Mouse (Mus musculus) T-cell, adult 66 days (primary cell): ENCODE measurements around the gene Pusl1. TPM values are rescaled to one million over a fixed set of nuclear protein-coding genes. Genes with fewer than 3 reads are reported as not detected.

Experiments used
- total RNA-seq, 2 experiments: library from RNA; stranded (reverse); gene quantifications; 3 replicates in 1 of 2; 4 replicates in 1 of 2; pipeline ENCODE4 v1.2.4; 2023

The Pusl1 gene
- 10 to 100 TPM; 35.4 to 47.7 TPM for total RNA-seq

GRCm38 (mm10) chr4:155891551-155892001, at the start of gene Pusl1, which contains the start of gene Acap3:
TSS of gene Pusl1 (minus strand) at chr4:155891781.
TSS of gene Acap3 (plus strand) at chr4:155891822.

DNA sequence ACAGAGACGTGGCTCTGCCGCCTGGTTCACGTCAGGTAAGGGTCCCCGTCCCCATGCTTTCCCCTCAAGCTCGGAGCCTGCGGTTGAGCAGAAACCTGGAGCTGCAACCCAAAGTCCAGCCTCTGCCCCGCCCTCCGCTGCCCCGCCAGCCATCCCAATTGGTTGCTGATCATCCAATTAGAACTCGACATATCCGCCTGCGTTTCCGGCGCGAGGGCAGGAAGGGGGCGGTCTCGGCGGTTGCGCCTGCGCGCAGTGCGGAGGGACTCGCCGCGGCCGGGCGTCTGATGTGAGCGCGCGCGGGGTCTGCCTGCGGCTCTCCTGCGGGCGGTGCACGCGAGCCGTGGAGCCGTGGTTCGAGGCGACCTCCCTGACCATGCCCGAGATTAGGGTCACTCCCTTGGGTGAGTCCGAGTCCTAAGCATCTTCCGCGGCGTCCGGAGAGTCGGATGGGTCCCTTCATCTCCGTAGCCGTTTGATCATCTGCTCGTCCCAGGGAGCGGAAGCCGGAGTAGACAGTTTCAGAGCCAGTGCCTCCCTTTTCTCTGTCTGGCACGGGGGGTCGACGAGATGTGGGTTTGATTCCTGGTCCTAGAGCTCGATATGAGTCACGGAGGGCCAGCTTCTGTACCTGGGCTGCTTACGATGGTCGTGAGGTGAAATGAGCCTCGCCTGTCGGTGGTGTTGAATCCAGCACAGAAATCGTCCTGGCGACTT, 22.1 kb downstream of the Pusl1 start, which contains the start of the genes Cptp and Ints11:
Cptp (minus strand) TSS at position 124 of the 717 bp plus-strand sequence.
Ints11 (plus strand) TSS at position 230 of the 717 bp plus-strand sequence.

DNA sequence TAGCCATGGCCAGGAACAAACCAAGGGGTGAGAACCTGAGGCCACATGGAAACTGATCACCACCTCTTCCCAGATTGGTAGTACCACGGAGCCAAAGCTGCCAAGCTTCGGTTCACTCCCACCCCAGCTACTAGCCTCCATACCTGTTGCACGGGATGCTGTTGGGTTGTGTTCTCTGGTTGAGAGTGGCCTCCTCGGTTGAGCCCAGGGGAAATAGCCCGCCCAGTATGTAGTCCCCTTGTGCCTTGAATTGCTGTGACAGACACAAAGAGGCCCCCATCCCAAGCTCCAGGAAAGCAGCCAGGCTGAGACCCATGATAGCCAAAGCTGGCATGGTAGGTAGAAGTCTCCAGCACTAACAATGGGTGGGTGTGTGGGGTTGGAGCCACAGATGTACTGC, 28.6 kb downstream of the Pusl1 start, which contains the start of gene Tas1r3:
Tas1r3 (minus strand) TSS at position 362 of the 400 bp plus-strand sequence.

GRCm38 (mm10) chr4:155846871-155847578, 44.6 kb downstream of the Pusl1 start, which contains the start of gene Dvl1:
TSS of gene Dvl1 (plus strand) at chr4:155847402.

GRCm38 (mm10) chr4:155839483-155839910, 52.1 kb downstream of the Pusl1 start, which contains the start of gene Mxra8:
TSS of gene Mxra8 (plus strand) at chr4:155839680.

Other genes starting within 250 kb of the Pusl1 start
- gene Gm10563, start 246.4 kb downstream of the Pusl1 start, total RNA-seq: not detected
- gene Mmp23, start 238.4 kb downstream of the Pusl1 start, total RNA-seq: under 1 TPM in 1 of 2 experiments, not detected in 1; 0.52 TPM
- gene Mib2, start 222.6 kb downstream of the Pusl1 start, total RNA-seq: 10 to 100 TPM; 42.4 to 53.7 TPM
- 1 to 10 TPM; 8.1 to 9.0 TPM for gene Fndc10, start 197.4 kb downstream of the Pusl1 start, total RNA-seq
- gene Ssu72, start 187.0 kb downstream of the Pusl1 start, total RNA-seq: 10 to 100 TPM; 85.5 to 85.9 TPM
- 1 to 10 TPM; 1.1 to 1.4 TPM for gene Tmem240, start 157.0 kb downstream of the Pusl1 start, total RNA-seq
- gene Atad3a, start 130.7 kb downstream of the Pusl1 start, total RNA-seq: 10 to 100 TPM; 54.6 to 56.0 TPM
- gene Vwa1, start 117.1 kb downstream of the Pusl1 start, total RNA-seq: not detected
- gene Tmem88b, start 105.9 kb downstream of the Pusl1 start, total RNA-seq: not detected
- gene Ankrd65, start 101.3 kb downstream of the Pusl1 start, total RNA-seq: not detected
- 10 to 100 TPM; 46.5 to 54.4 TPM for gene Mrpl20, start 88.9 kb downstream of the Pusl1 start, total RNA-seq
- gene Ccnl2, start 79.3 kb downstream of the Pusl1 start, total RNA-seq: 100 to 1,000 TPM; 225 to 247 TPM
- 10 to 100 TPM; 85.7 to 88.9 TPM for gene Aurkaip1, start 60.5 kb downstream of the Pusl1 start, total RNA-seq
- 1 to 10 TPM; 4.2 to 5.4 TPM for gene Mxra8, start 52.1 kb downstream of the Pusl1 start, total RNA-seq
- 10 to 100 TPM; 75.5 to 75.8 TPM for gene Dvl1, start 44.4 kb downstream of the Pusl1 start, total RNA-seq
- 1 to 10 TPM; 2.7 to 2.8 TPM for gene Tas1r3, start 28.4 kb downstream of the Pusl1 start, total RNA-seq
- gene Cptp, start 22.3 kb downstream of the Pusl1 start, total RNA-seq: 10 to 100 TPM; 11.5 to 12.6 TPM
- gene Ints11, start 22.2 kb downstream of the Pusl1 start, total RNA-seq: 10 to 100 TPM; 62.8 to 66.9 TPM
- 10 to 100 TPM; 58.7 to 66.4 TPM for gene Acap3, start within 50 bp of the Pusl1 start, total RNA-seq
- gene Ube2j2, start 52.0 kb upstream of the Pusl1 start, total RNA-seq: 100 to 1,000 TPM; 121 to 130 TPM
- 1 to 10 TPM; 6.3 to 7.8 TPM for gene C1qtnf12, start 70.5 kb upstream of the Pusl1 start, total RNA-seq
- 1 to 10 TPM; 3.8 to 4.4 TPM for gene B3galt6, start 100.9 kb upstream of the Pusl1 start, total RNA-seq
- gene Sdf4, start 101.1 kb upstream of the Pusl1 start, total RNA-seq: 100 to 1,000 TPM; 204 to 233 TPM
- gene Tnfrsf4, start 122.1 kb upstream of the Pusl1 start, total RNA-seq: 10 to 100 TPM; 25.0 to 30.6 TPM
- gene Tnfrsf18, start 134.4 kb upstream of the Pusl1 start, total RNA-seq: 10 to 100 TPM; 45.0 to 65.5 TPM
- gene Ttll10, start 167.6 kb upstream of the Pusl1 start, total RNA-seq: not detected
- 10 to 100 TPM; 41.6 to 44.0 TPM for gene 9430015G10Rik, start 218.2 kb upstream of the Pusl1 start, total RNA-seq
- gene Rnf223, start 238.7 kb upstream of the Pusl1 start, total RNA-seq: 1 to 10 TPM; 1.5 TPM